Mouse (Mus musculus): ENCODE data around the gene Gpr153.

Gene Gpr153

DNA sequence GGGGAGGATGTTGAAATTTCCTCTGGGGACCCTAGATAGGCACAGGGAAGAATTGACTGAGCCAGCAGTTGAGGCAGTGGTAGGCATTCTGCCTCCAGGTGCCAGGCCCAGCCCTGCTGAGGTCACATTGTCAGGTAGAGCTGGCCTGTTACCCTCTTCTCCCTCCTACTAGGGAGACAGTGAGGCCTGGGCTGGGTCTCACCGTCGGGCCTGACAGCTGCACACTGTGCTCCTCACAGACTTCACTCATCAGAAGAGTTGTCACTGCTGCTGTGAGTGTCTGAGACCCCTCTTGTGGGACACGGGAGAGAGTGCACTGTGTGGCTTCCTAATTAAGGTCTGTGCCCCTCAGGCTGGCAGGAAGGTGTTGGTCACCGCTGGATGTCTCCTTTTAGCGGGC, 8.2 kb upstream of the Gpr153 start:
- DNase-seq: no peak

DNA sequence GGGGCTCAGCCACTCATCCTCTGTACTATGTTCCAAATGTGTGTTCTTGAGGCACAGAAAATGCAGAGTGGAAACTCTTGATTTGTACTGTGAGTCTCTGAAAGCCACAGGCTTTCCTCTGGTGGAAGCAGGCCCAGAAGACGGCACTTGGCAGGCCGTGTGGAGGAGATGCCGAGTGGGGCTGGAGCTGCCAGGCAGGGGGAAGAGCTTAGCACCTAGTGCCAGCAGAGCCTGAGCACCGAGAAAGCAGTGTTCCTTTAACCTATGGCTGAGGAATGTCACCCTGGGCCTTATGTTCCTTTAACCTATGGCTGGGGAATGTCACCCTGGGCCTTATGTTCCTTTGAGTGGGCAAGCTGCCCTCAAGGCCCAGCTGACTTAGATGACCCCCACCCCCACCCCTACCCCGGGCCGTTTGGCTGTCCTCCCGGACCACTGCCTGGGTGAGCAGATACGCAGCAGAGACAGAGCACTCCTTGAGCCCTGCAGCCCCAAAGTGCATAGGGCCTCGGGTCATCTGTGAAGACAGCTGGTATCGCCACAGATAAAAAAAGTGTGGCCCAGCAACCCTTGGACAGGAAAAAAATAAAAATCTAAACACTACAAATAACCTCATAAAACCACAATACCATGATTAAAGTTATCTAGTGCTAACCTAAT, 7.7 kb upstream of the Gpr153 start:
- no peak for DNase-seq

DNA sequence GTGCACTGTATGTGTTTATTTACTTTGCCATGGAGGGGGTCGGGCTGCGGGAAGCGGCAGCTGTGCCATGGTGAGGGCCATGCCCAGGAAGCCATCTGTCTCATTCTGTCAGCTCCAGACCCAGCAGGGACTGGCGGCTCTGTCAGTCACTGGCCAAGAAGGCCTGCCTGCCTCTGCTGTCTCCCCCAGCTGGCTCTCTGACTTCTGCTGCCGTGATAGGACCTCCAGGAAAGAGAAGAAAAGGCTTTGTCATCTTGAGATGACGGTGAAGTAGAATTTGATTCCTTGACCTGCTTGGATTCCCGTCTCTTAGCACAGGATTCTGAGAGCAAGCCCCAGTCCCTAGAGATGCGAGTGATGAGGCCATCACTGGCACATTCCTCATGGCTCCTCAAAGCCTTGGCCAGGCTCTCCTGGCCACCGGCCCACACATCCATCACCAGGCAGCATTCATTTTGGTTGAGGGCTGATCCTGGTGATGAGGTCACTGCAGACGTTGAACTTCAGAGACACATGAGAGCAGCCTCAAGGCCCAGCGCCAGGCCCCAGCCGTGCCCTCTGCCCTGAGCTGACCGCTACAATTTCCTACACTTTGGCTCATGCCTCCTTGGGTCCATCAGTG, 6.2 kb upstream of the Gpr153 start:
- peak in 1 of 2 experiments; percentile 57 for DNase-seq

DNA sequence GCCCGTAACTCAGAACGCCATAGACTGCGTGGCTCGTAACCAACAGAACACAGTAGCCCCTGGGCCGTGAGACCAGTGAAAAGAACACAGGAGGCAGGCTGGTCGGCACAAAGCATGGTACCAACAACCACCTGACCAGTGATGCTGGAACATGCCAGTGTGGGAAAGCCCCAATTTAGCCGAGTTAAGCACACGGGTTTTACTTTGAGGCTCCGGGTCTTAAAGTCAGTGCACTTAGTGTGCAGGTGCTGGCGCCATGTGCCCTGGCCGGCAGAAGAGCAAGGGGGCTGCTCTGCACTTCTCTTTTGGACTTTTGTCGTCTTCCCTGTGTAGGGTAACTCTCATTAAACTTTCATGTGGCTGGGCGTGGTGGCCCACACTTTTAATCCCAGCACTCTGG, 4.1 kb upstream of the Gpr153 start:
- no peak for DNase-seq

DNA sequence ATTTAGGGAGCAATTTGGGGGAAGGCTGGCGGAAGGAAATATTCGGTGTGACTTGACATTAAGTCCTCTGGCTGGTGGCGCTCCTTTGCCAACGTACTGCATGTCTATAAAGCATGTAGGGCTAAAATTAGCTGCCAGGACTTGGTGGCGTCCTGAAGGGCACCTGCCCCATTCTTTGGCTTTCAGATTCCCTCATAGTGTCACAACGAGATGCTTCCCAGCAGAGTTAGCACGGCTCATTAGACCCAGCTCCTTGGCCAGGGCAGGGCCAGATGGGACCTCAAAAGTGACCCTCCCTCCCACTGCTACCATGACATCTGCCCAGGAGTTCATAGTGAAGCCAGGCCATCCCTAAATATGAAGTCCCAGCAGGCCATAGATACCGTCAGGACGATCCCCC, 3.4 kb upstream of the Gpr153 start:
- DNase-seq: no peak

DNA sequence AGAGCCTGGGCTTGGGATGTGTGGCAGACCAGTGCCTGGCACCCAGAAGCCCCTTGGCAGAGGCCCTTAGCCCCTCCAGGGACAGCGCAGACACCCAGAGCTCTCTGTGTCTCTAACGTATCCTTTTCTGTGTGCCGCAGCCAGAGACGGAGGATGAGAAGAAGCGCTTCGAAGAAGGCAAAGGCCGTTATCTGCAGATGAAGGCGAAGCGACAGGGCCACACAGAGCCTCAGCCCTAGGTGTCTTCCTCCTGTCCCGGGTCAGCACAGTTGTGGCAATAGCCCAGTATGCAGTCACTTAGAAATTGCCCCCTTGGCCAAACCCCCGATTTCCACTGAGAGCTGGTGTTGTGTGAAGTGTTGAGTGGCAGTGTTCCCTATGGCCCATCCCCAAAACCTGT, 2.7 kb upstream of the Gpr153 start:
- no peak for DNase-seq

DNA sequence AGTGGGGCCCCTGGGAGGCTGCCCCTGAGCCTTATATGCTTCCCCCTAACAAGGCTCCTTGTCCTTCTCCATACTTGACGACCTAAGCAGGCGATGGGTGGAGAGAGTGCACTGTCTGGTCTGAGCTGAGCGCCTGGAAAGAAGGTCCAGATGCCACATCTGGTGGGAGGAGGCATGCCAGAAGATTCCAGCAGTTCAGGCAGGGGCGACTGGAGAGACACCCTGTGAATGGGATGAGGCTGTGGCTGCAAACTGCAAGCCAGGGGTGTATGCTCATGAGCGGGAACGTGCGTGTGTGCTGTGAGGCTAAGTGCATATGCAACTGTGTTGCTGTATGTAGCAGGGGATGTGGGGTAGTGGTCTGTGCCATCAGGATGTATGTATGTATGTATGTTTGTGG, 2.0 kb upstream of the Gpr153 start:
- no peak for DNase-seq

DNA sequence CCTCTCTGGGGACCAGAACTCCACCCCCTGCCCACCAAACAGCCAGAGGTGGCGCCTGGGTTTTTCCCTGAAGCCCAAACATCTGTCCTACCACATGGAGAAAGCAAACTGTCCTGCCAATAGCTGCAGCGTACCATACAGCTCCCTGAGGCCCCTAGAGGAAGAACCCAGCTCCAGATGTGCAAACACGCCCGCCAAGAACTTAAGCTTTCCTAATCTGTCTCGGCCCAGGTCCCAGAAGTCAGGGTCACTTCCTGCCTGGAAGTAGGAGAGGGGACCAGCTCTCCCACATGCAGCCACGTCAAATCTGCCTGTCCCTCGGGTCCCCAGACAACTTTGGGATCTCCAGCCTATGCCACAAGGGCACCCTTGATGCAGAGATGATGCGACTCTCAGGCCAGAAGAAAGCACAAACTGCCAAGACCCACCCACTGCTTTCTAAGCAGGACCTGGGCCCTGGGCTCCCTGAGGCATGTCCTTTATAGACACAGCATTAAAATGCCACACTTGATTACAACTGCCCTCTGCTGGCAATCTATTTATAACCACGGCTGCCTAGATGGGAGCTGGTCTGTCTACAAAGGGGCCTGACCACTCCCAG, 1.5 kb upstream of the Gpr153 start:
- peak; percentile 56 to 64 for DNase-seq

DNA sequence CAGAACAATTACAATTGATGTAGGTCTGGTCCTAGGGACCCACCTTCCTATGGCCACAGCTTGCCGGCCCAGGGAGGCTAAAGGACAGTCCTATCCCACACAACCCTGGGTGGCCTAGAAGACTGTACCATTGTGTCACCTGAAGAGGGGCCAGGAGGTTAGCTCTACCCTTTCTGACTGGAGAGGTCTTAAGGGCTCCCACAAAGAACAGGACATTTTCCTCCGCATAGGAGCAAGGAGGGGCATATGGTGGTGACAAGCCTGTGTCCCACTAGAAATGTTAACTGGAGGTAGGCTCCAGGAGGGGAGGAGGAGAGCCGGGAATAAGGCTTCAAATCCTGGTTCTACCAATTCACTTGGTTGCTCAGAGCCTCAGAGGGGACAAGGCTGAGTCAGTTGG, 841 bp upstream of the Gpr153 start:
- no peak for DNase-seq

DNA sequence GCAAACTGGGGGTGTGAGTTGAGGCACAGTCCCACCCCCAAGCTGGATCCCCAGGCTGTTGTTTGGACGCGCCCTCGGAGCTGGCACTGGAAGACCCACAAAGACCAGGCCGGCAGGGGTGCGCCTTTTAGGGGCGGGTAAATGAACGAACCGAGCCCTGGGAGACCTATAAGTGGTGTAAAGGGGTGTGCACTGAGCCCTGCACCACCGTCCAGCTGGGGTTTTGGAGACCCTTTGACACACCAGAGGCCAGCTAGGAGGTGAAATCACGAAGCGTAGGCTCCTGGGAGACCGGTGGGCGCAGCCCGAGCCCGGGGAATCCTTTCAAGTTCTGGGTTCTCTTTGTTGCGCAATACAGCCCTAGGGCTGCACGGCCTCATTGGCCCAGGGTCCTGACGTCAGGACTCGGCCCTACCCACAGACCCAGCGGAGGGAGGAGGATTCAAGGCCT, 674 bp downstream of the Gpr153 start:
- no peak for DNase-seq

DNA sequence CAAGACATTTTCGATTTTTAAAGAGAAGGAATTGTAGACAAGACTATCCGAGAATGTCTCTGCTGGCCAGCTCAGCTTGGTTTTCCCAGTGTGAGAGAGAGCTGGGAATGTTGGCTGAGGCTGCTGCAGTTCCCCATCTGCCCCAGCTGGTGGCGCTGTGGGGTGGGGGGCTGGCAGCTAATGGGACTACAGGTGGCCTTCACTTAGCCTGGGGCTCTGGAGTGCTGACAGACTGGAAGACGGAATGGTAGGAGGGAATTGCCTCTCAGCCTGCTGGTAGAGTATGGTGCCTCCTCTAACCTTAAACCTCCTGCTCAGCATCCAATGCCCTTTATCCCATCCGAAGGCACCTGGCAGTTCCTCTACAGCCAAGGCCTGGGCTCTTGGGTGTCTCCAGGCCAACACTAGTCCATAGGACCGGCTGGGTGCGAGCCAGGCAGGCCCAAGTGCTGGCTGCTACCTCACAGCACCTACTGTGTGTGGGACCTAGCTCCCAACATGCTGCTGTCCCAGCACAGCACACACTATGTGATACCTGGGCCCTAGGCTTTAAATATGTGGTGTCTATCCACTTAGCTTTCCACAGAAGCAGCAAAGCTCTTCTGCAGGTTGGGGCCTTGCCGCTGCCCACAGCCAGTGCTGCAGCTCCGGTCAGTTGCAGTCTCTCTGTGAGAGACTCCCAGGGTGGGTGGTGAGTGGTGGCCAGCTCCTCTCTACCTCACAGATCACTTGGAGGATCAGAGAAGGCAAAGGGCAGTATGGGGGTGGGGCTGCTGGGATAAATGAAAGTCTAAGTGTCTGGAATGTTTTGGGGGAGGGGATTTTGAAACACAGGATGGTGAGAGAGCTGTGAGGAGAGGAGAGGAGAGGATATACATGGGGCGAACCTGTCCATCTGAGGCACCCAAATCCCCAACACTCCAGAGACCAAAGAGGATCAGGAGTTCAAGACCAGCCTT, 2.6 kb downstream of the Gpr153 start:
- DNase-seq: no peak

DNA sequence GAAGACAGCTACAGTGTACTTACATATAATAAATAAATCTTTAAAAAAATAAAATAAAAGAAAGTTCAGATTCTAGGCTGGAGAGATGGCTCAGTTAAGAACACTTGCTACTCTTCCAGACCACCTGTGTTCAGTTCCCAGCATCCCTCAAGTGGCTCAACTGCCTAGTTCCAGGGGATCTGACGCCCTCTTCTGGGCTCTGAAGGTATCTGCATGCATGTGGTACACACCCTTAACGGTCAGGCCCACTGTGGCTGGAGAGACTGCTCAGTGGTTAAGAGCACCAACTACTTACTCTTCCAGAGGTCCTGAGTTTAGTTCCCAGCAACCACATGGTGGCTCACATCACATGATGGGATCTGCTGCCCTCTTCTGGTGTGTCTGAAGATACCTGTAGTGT, 3.9 kb downstream of the Gpr153 start:
- no peak for DNase-seq

DNA sequence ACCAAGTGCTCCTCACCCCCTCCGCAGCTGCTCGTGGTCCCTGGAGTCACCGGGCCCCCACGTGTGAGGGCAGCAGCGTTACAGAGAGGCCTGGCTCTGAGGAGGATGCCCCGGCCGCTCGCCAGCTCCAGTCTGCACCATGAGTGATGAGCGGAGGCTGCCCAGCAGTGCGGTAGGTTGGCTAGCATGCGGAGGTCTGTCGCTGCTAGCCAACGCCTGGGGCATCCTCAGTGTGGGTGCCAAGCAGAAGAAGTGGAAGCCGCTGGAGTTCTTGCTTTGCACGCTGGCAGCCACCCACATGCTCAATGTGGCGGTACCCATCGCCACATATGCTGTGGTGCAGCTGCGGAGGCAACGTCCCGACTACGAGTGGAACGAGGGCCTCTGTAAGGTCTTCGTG, 5.0 kb downstream of the Gpr153 start:
- no peak for DNase-seq

DNA sequence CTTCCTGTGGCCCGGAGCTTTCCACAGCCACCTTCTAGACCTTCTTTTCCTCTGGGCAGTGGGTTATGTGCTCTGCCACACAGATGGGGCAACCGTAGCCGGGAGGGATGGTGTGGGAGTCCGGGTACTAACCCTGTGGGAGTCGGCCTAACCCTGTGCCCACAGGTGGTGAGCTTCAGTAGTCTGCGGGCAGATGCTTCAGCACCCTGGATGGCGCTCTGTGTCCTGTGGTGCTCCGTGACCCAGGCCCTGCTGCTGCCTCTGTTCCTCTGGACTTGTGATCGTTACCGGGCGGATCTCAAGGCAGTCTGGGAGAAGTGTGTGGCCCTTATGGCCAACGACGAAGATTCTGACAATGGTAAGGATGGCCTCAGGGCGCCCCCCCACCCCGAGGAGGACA, 7.6 kb downstream of the Gpr153 start:
- DNase-seq: no peak

DNA sequence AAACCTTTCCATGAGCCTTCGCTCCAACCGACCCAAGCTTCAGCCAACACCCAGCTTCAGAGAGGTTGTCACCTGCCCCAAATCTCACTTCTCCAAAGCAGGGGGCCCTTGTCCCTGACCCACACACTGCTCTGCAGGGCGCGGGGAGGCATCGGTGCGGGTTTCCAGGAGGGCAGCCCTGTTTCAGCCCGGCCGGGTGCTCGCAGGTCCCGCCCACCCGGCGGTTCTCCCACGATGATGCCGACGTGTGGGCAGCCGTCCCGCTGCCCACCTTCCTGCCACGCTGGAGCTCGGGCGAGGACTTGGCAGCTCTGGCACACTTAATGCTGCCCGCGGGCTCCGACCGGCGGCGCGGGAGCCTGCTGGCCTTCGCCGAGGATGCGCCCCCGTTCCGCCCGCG, 8.7 kb downstream of the Gpr153 start:
- no peak for DNase-seq

DNA sequence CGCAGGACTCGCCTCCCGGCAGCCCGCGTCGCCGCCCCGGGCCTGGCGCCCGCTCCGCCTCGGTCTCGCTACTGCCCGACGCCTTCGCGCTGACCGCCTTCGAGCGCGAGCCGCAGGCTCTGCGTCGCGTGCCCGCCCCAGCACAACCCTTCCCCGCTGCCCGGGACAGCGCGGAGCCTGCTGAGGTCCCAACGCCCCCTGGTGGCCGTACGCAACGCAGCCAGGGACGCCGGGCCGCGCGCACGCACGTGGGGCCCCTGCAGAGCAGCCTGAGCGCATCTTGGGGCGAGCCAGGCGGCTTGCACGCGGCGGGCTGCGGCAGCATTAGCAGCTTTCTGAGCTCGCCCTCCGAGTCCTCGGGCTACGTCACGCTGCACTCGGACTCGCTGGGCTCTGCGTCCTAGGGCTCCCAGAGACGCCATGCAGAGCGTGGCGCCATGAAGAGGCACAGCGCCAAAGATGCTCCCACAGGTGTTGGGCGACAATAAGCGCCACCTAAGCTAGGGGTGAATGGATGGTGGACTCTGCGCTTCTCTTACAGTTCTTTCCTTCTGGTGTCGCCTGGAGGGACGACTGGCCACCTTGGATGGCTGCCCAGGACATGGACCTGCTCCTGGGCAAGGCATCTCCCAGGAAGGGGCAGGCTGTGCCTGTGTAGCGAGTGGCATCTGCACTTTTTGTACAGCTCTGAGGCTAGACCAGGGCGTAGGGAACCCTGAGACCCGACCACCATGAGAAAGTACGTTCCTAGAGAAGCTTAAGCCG, 9.3 kb downstream of the Gpr153 start:
- DNase-seq: peak; percentile 86 to 88

DNA sequence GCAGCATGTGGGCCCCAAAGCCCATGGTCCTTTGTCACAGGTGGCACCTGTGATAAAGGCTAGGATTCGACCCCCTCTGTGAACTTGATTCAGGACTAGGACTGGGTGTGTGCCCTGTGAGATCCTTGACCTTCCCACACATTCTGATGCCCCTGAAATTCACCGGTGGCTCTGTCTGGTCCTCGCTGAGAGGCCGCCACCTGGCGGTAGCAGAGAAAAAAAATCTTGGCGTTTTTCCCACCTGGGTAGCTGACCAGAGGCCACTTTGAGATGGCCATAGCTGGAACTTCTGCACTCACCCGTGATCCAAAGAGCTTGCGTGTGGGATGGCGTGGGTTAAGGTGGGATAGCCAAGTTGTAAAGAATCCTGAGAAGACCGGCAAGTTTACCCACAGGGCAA, 11.5 kb downstream of the Gpr153 start:
- DNase-seq: peak; percentile 68 to 76

DNA sequence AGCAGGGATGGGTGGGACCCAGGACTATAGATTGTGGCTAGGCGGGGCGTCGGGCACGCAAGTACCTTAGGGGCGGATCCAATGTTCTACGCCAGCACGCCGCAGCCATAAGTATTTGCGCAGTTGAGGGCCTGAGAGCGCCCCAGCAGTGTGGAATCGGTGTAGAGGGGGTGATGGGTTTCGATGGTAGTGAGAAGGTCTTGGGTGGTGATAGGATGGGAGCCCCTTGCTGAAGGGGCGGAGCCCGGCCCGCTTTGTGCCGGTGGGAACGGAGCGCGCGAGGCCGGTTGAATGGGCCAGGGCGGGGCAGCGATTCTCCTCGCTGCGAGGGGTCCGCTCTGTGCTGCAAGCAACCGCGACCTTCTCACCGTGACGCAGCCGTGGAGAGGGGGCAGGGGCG, 12.2 kb downstream of the Gpr153 start:
- no peak for DNase-seq

DNA sequence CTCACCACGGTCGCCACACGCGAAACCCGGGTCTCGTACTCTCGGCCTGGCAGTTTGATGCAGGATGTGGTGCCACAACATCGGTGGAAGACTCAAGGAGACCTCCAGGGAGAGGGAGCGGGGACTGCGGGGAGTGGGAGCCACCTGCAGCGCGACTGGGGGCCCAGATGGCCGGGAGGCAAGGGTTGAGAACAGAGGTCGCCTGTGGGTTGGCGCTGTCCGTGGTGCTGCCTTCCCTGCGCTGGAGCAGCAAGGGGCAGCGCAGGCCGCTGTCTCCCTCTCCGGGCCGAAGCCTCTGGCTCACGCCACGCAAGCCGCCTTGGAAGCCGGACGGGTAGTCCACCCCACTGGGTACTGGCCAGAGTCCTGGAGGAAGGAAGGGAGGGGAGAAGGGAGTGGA, 12.9 kb downstream of the Gpr153 start:
- DNase-seq: peak; percentile 85 to 88

DNA sequence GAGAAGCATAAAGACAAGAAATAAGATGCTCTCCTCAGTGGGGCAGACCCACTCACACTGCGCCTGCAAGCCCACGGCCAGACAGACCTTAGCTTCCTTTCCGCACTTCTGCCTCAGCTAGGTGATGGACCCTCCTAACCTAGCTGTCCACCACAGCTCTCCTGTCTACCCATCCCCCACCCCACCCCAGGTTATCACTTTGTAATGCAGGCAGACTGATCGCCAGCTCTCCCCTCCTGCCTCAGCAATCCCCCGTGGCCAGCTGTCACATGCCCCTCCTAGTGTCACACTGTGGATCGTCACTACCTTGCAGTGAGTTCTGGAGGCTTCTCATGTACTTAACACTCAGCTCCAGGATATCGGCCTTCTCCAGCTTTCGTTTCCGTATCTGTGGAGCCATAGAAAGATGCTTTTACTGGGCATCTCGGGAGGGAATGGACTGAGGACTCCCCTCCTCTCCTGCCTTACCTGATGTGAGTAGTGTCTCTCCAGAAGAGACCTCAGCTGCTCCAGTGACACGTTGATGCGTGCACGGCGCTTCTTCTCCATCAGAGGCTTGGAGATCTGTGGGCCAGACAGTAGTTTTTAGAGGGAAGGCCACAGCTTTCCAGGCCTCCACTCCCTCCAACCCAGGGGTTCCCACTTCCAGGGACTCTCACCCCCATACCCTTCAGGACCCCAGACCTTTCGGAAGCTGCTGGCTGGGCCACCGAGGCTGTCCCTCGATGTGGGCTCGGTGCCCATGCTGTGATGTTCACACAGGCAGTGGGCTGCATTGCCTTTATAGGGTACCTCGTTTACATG, 13.5 kb downstream of the Gpr153 start:
- no peak for DNase-seq

DNA sequence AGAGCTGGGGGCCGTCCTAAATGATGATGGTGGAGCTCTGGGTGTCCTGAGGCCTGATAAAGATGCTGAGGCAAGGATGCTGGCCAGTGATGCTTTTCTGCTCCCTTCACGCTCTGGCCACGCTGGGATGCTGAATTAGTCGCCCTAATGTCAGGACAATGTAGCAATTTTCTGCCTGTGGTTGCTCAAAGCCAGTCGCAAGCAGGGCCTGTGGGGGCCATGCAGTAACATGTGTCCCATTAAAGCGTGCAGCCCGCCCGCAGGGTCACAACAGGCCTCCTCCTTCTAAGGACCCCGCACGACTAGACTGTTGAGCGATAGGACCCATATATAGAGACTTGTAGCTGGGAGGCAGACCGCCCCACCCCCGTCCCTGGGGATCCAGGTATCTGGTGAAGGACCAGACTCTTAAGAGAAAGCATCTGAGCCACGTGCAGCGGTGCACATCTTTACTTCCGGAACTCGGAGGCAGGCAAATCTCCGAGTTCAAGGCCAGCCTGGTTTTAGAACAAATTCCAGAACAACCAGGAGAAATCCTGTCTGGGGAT, 14.4 kb downstream of the Gpr153 start:
- no peak for DNase-seq

Measured in kidney, postnatal 25 days (tissue).